Mouse (Mus musculus) cerebellum, adult 2 months (tissue): Measurements from ENCODE around the gene C2cd4c.

ENCODE experiments used
- CTCF ChIP-seq: fragments of 200-500 bp; IDR thresholded peaks from 2 replicates; pipeline ENCODE4 v1.5.1; 2011; ENCODE audit warnings: low read depth, mild to moderate bottlenecking, control low read depth, low read length, moderate library complexity, borderline replicate concordance; ENCODE audit not compliant: insufficient read depth
- POLR2A ChIP-seq: fragments of 200-500 bp; IDR thresholded peaks from 2 replicates; pipeline ENCODE4 v1.6.1; 2011; ENCODE audit warnings: low read length, control low read depth, borderline replicate concordance; ENCODE audit not compliant: insufficient read depth

DNA sequence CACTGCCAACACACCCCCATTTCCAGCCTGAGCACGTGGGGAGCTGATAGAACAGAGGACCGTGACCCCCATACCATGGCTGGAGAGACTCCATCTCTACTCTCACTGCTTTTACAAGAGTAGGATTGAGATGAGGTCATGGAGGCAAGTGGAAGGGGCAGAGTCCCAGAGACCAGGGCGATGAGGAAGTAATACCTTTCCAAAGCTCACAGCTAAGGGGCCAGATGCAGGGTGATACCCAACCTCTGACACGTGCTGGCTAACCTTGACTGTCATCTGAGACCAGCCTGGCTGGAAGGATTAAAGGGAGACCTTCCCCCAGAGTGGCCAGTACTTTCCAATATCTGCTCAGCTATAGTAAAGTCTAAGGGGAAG, 26.1 kb downstream of the C2cd4c start:
- no peak for TF ChIP-seq POLR2A
- TF ChIP-seq CTCF, result no peak
